Mouse (Mus musculus) splenic B cell, adult 2 months (primary cell): ENCODE data around the gene Lce3b.

Experiments used
- DNase-seq: peaks from one replicate; pipeline ENCODE4 v3.0.0-alpha.2; 2011; ENCODE audit warnings: low read depth, low spot score
- H3K27me3 ChIP-seq: 2 replicates; pipeline ENCODE4 v1.6.1; 2012; ENCODE audit warnings: mild to moderate bottlenecking, low read length, moderate library complexity, mixed read lengths; ENCODE audit not compliant: control insufficient read depth, poor library complexity, insufficient read depth, severe bottlenecking
- H3K36me3 ChIP-seq: 2 replicates; pipeline ENCODE4 v1.6.1; 2012; ENCODE audit warnings: mild to moderate bottlenecking, low read length, moderate library complexity, mixed read lengths; ENCODE audit not compliant: control insufficient read depth, poor library complexity, insufficient read depth, severe bottlenecking

Lce3b gene

GRCm38 (mm10) chr3:92932679-92933078 lies at the start of gene Lce3b:
Gene Lce3b, plus strand, starts transcription at chr3:92932979.
- Histone ChIP-seq H3K36me3 (no peaks in the 10 kb centered on the region), H3K27me3 (no peaks in the 10 kb centered on the region)
- DNase-seq = no peak

GRCm38 (mm10) chr3:92894063-92894462 lies 38.7 kb upstream of the Lce3b start:
- Histone ChIP-seq H3K27me3 (no peaks in the 10 kb centered on the region), H3K36me3 (no peaks in the 10 kb centered on the region)
- DNase-seq = no peak

GRCm38 (mm10) chr3:92894489-92894888 lies 38.3 kb upstream of the Lce3b start:
- DNase-seq = no peak
- Histone ChIP-seq H3K36me3 (no peaks in the 10 kb centered on the region), H3K27me3 (no peaks in the 10 kb centered on the region)

- Histone ChIP-seq H3K27me3 (no peaks in the 10 kb centered on the region), H3K36me3 (no peaks in the 10 kb centered on the region)
- DNase-seq = no peak
Measured at GRCm38 (mm10) chr3:92902992-92903391, 29.8 kb upstream of the Lce3b start.

GRCm38 (mm10) chr3:92903640-92904039 lies 29.1 kb upstream of the Lce3b start:
- H3K36me3 ChIP-seq = no peaks in the 10 kb centered on the region
- DNase-seq = no peak
- H3K27me3 ChIP-seq = no peaks in the 10 kb centered on the region

GRCm38 (mm10) chr3:92905182-92905581 lies 27.6 kb upstream of the Lce3b start:
- no peak for DNase-seq
- Histone ChIP-seq H3K36me3 (no peaks in the 10 kb centered on the region), H3K27me3 (no peaks in the 10 kb centered on the region)

GRCm38 (mm10) chr3:92907571-92907970 lies 25.2 kb upstream of the Lce3b start:
- no peak for DNase-seq

GRCm38 (mm10) chr3:92920364-92920763 lies 12.4 kb upstream of the Lce3b start:
- no peak for DNase-seq
- no peaks in the 10 kb centered on the region for H3K36me3 ChIP-seq

More at GRCm38 (mm10) chr3:92907571-92907970, 25.2 kb upstream of the Lce3b start:
- Histone ChIP-seq H3K27me3 (no peaks in the 10 kb centered on the region), H3K36me3 (no peaks in the 10 kb centered on the region)

GRCm38 (mm10) chr3:92926130-92926529 lies 6.6 kb upstream of the Lce3b start, which contains the start of gene Lce3a:
Gene Lce3a, minus strand, starts transcription at chr3:92926230.
- DNase-seq = no peak
- Histone ChIP-seq H3K27me3 (no peaks in the 10 kb centered on the region), H3K36me3 (no peaks in the 10 kb centered on the region)

More at GRCm38 (mm10) chr3:92920364-92920763, 12.4 kb upstream of the Lce3b start:
- no peaks in the 10 kb centered on the region for H3K27me3 ChIP-seq

- H3K27me3 ChIP-seq = no peaks in the 10 kb centered on the region
- H3K36me3 ChIP-seq = no peaks in the 10 kb centered on the region
- no peak for DNase-seq
Measured at GRCm38 (mm10) chr3:92944186-92944585, 11.4 kb downstream of the Lce3b start, which contains the start of gene Lce3c. Gene Lce3c, plus strand, starts transcription at chr3:92944486.

GRCm38 (mm10) chr3:92957090-92957489 lies 24.3 kb downstream of the Lce3b start, which contains the start of gene Lce3d:
Gene Lce3d, plus strand, starts transcription at chr3:92957390.
- no peak for DNase-seq
- Histone ChIP-seq H3K27me3 (no peaks in the 10 kb centered on the region), H3K36me3 (no peaks in the 10 kb centered on the region)

- DNase-seq = no peak
- Histone ChIP-seq H3K36me3 (no peaks in the 10 kb centered on the region), H3K27me3 (no peaks in the 10 kb centered on the region)
Measured at GRCm38 (mm10) chr3:92966761-92967160, 34.0 kb downstream of the Lce3b start, which contains the start of gene Lce3e. Gene Lce3e, plus strand, starts transcription at chr3:92967061.

GRCm38 (mm10) chr3:92978484-92978883 lies 45.7 kb downstream of the Lce3b start:
- H3K27me3 ChIP-seq = no peaks in the 10 kb centered on the region
- DNase-seq = no peak
- H3K36me3 ChIP-seq = no peaks in the 10 kb centered on the region
